Mouse (Mus musculus) ES-E14 (cell line): Measurements from ENCODE around the gene Fam114a2.

ENCODE experiments used
- HCFC1 ChIP-seq: IDR thresholded peaks from 2 replicates; pipeline ENCODE4 v1.6.1; 2012; ENCODE audit warnings: low read length, inconsistent platforms, borderline replicate concordance; ENCODE audit not compliant: insufficient read depth
- MAFK ChIP-seq: IDR thresholded peaks from 2 replicates; pipeline ENCODE4 v1.6.1; 2014; ENCODE audit warnings: mild to moderate bottlenecking, low read depth, low read length, inconsistent platforms; ENCODE audit not compliant: insufficient read depth
- ZC3H11A ChIP-seq: IDR thresholded peaks from 2 replicates; pipeline ENCODE4 v1.6.1; 2012; ENCODE audit warnings: low read depth, mild to moderate bottlenecking, inconsistent platforms, low read length, borderline replicate concordance

GRCm38 (mm10) chr11:57459759-57460158 lies 58.7 kb downstream of the Fam114a2 start:
- TF ChIP-seq MAFK = no peak
- no peak for TF ChIP-seq ZC3H11A
- no peak for TF ChIP-seq HCFC1
